Mouse (Mus musculus) brain, embryonic 14.5 days (tissue): ENCODE measurements at regions not wholly inside any gene's neighbourhood (a gene's known extent, or its start where the extent isn't known, plus 50 kb on each side); places are given as distances from the start of the nearest gene placed in this dataset.

ENCODE experiments used
- CTCF ChIP-seq: fragments of 200-500 bp; IDR thresholded peaks from 2 replicates; pipeline ENCODE4 v1.5.1; 2012; ENCODE audit warnings: inconsistent platforms, mild to moderate bottlenecking, moderate library complexity, borderline replicate concordance; ENCODE audit not compliant: insufficient read depth, insufficient read length; ENCODE audit errors: extremely low read depth
- POLR2A ChIP-seq: fragments of 200-500 bp; IDR thresholded peaks from 2 replicates; pipeline ENCODE4 v1.6.1; 2012; ENCODE audit warnings: mild to moderate bottlenecking, inconsistent platforms, borderline replicate concordance; ENCODE audit not compliant: poor library complexity, insufficient read depth, insufficient read length, severe bottlenecking; ENCODE audit errors: extremely low read depth

GRCm38 (mm10) chr17:67512008-67512407 lies 120.5 kb downstream of the Lrrc30 start:
- TF ChIP-seq CTCF (no peak), POLR2A (no peak)
